8 mouse cellular contexts compared by ENCODE assay signal in genomic region chr11:60139141-60139733, GRCm38 (mm10). TPM values are rescaled to one million over a fixed set of nuclear protein-coding genes. Genes with fewer than 3 reads are reported as not detected.
DNase-seq lines count a peak whose midpoint lies in the region; ATAC-seq and TF ChIP-seq lines count a peak whose summit lies in the region.

No protein-coding gene starts in this region.

- WGBS in heart, embryonic 13.5 days, result 4% methylated on average over 24 of the region's 24 CpGs
- WGBS in midbrain, embryonic 16.5 days, result under 1% methylated on average over 24 of the region's 24 CpGs
- WGBS in thymus, adult 2 months, result 39% methylated on average over 24 of the region's 24 CpGs

- H3K4me1 ChIP-seq in heart, embryonic 13.5 days, result peaks cover 85% of the 10 kb centered on the region
- H3K4me1 ChIP-seq in midbrain, embryonic 16.5 days (ENCODE audit: control insufficient read depth, insufficient read depth, low read length), result peaks cover 44% of the 10 kb centered on the region
- H3K4me1 ChIP-seq in thymus, adult 2 months (replicated peaks; ENCODE audit: control insufficient read depth, insufficient read depth, low read length), result peaks cover 29% of the 10 kb centered on the region

- H3K4me3 ChIP-seq in heart, embryonic 13.5 days, result peak overlapping the region; percentile 68
- H3K4me3 ChIP-seq in midbrain, embryonic 16.5 days (ENCODE audit: low read depth, low read length), result peak overlapping the region; percentile 71
- H3K4me3 ChIP-seq in thymus, adult 2 months (ENCODE audit: control insufficient read depth, insufficient read depth, low read length), result peak overlapping the region; percentile 66

- no peak for TF ChIP-seq POLR2A in thymus, adult 2 months (IDR thresholded peaks at IDR 0.05; ENCODE audit: control insufficient read depth, extremely low read depth, insufficient read depth, low read length, poor library complexity)

- no peaks in the 10 kb centered on the region for H3K9me3 ChIP-seq in heart, embryonic 13.5 days
- H3K9me3 ChIP-seq in midbrain, embryonic 16.5 days (replicated peaks; ENCODE audit: control insufficient read depth, low read length, poor library complexity, severe bottlenecking), result no peaks in the 10 kb centered on the region

- peak overlapping the region; percentile 89 for H3K27ac ChIP-seq in heart, embryonic 13.5 days (replicated peaks)
- peak overlapping the region; percentile 95 for H3K27ac ChIP-seq in midbrain, embryonic 16.5 days (ENCODE audit: low read length)
- no peak overlapping the region for H3K27ac ChIP-seq in thymus, adult 2 months (ENCODE audit: control insufficient read depth, insufficient read depth, low read length)

- peak overlapping the region; percentile 87 for H3K9ac ChIP-seq in heart, embryonic 13.5 days
- peak overlapping the region; percentile 83 for H3K9ac ChIP-seq in midbrain, embryonic 16.5 days (ENCODE audit: low read depth, low read length)

- H3K4me2 ChIP-seq in heart, embryonic 13.5 days, result peak overlapping the region; percentile 87
- peak overlapping the region; percentile 79 for H3K4me2 ChIP-seq in midbrain, embryonic 16.5 days (ENCODE audit: low read length)

- peak; percentile 29 for DNase-seq in ovary, postnatal 14 days (ENCODE audit: low spot score)
- no peak for DNase-seq in ovary, postnatal 36 days (ENCODE audit: low spot score)
- peak; percentile 36 for DNase-seq in cerebellum, postnatal 36 days
- peak; percentile 39 to 72 for DNase-seq in left cerebral cortex, adult 8-10 months (ENCODE audit: low spot score in 2 of 2)
- DNase-seq in thymus, adult 2 months, result peak; percentile 33
- DNase-seq in spleen, adult 12 weeks (ENCODE audit: low spot score), result no peak

- TF ChIP-seq CTCF in thymus, adult 2 months (IDR thresholded peaks at IDR 0.05; ENCODE audit: borderline replicate concordance, control insufficient read depth, extremely low read depth, insufficient read depth, low read length, poor library complexity), result no peak

- no peaks in the 10 kb centered on the region for H3K27me3 ChIP-seq in heart, embryonic 13.5 days (replicated peaks)
- H3K27me3 ChIP-seq in midbrain, embryonic 16.5 days (ENCODE audit: control insufficient read depth, insufficient read depth, low read depth, low read length), result no peaks in the 10 kb centered on the region
- no peaks in the 10 kb centered on the region for H3K27me3 ChIP-seq in thymus, adult 2 months (ENCODE audit: control insufficient read depth, insufficient read depth, low read length)

- peaks cover 17% of the 10 kb centered on the region for H3K36me3 ChIP-seq in heart, embryonic 13.5 days
- H3K36me3 ChIP-seq in midbrain, embryonic 16.5 days (ENCODE audit: control insufficient read depth, insufficient read depth, low read length), result no peaks in the 10 kb centered on the region
- peaks cover 6% of the 10 kb centered on the region for H3K36me3 ChIP-seq in thymus, adult 2 months (ENCODE audit: control insufficient read depth, insufficient read depth, low read length)

- ATAC-seq in heart, embryonic 13.5 days (ENCODE audit: extremely low read depth, insufficient number of reproducible peaks, low FRiP score, low TSS enrichment), result no peak
- peak; percentile 70 for ATAC-seq in midbrain, embryonic 16.5 days

RNA-seq across cellular contexts. Expression of gene Rai1, which starts 34.4 kb away (rescaled TPM):
- 16.1 and 18.2 TPM in 2 replicates for polyA plus RNA-seq in heart, embryonic 13.5 days (2015; fragmentation: Nextera tagmentation; extraction: Ambion mirVana)
- total RNA-seq in left cerebral cortex, adult 8-10 months (2022), result 10 to 100 TPM; 69.5 to 78.3 (median 71.5) TPM
- polyA plus RNA-seq in midbrain, embryonic 16.5 days (2015; fragmentation: Nextera tagmentation; extraction: Ambion mirVana), result 25.0 and 26.5 TPM in 2 replicates
- 205 and 240 TPM in 2 replicates for polyA plus RNA-seq in thymus, adult 2 months (2012; rRNA removed)

Comparison
In these comparisons a context has a peak if more than half of its experiments do, and no peak if none do; other contexts are left out.
1. DNase-seq: peak in ovary, postnatal 14 days (single experiment), cerebellum, postnatal 36 days (2 of 2), left cerebral cortex, adult 8-10 months (2 of 2) and thymus, adult 2 months (single experiment); none in ovary, postnatal 36 days (single experiment) and spleen, adult 12 weeks (single experiment).
2. Peak in every context shown above with its lines, with median percentiles within 50 percentile points of each other: H3K4me3 ChIP-seq.